Mouse (Mus musculus): ENCODE measurements around the gene Kbtbd2.

DNA sequence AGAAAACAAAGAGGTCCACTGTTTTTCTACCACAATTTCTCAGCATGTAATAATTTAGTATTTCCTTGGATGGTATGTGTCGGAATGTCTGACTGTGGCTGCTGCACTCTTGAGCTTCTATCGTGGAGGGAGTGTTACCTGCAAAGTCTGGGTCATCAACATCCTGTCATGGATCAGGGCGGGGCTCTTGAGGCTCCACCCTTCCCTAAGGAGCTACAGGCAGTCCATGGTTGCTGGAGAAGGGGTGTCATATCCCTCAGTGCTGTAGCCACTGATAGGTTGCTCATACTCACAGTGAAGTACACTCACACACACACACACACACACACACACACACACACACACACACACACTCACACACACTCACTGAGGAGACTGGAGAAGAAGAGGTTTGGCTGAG, 28.0 kb upstream of the Kbtbd2 start:
- no peak for TF ChIP-seq CTCF (IDR thresholded peaks at IDR 0.05; ENCODE audit: low read depth)
- no peak for TF ChIP-seq EP300 (optimal IDR thresholded peaks at IDR 0.05)

All from stomach, postnatal 0 days (tissue).